Mouse (Mus musculus) hindbrain, postnatal 0 days (tissue): Measurements from ENCODE around the gene Nebl. TPM values are rescaled to one million over a fixed set of nuclear protein-coding genes. Genes with fewer than 3 reads are reported as not detected.
A peak's percentile ranks its signal among the peaks of the same experiment; 100 is the strongest.

Experiments
- ATAC-seq: fragments of 200-750 bp; cut with Nextera tagmentation; 2 replicates; pipeline ENCODE4 v1.8.0; 2017; ENCODE audit warnings: mild to moderate bottlenecking, moderate TSS enrichment, moderate library complexity
- DNase-seq: peaks from one replicate; pipeline ENCODE4 v3.0.0-alpha.2; 2015; ENCODE audit warnings: low spot score
- H3K27ac ChIP-seq: fragments of 300-500 bp; sonication (generic); 2 replicates; pipeline ENCODE4 v1.5.1; 2014; ENCODE audit warnings: mild to moderate bottlenecking
- H3K27me3 ChIP-seq: fragments of 300-500 bp; sonication (generic); 2 replicates; pipeline ENCODE4 v1.6.1; 2014; ENCODE audit warnings: low read length, mixed read lengths; ENCODE audit not compliant: insufficient read depth
- H3K36me3 ChIP-seq: fragments of 300-500 bp; sonication (generic); 2 replicates; pipeline ENCODE4 v1.6.1; 2014; ENCODE audit warnings: low read length, mixed read lengths; ENCODE audit not compliant: insufficient read depth
- H3K4me1 ChIP-seq: fragments of 300-500 bp; sonication (generic); 2 replicates; pipeline ENCODE4 v1.6.1; 2014; ENCODE audit warnings: antibody characterized with exemption, low read length, mixed read lengths; ENCODE audit not compliant: insufficient read depth
- H3K4me2 ChIP-seq: fragments of 300-500 bp; sonication (generic); 2 replicates; pipeline ENCODE4 v1.6.1; 2014; ENCODE audit warnings: low read depth, mild to moderate bottlenecking, low read length, moderate library complexity, mixed read lengths
- H3K4me3 ChIP-seq: fragments of 300-500 bp; sonication (generic); 2 replicates; pipeline ENCODE4 v1.5.1; 2014; ENCODE audit warnings: low read length
- H3K9ac ChIP-seq: fragments of 300-500 bp; sonication (generic); replicated peaks from 2 replicates; pipeline ENCODE4 v1.6.1; 2014; ENCODE audit warnings: mild to moderate bottlenecking, low read length, moderate library complexity, mixed read lengths
- H3K9me3 ChIP-seq: fragments of 300-500 bp; sonication (generic); 2 replicates; pipeline ENCODE4 v1.6.1; 2016; ENCODE audit warnings: low read length, mixed read lengths
- CTCF ChIP-seq: IDR thresholded peaks from 2 replicates; pipeline ENCODE4 v1.5.1; 2016; ENCODE audit warnings: antibody characterized with exemption, control low read depth, low read depth
- WGBS: fragments of 180-500 bp; shearing (Covaris S2); extraction: QIAGEN DNeasy Blood & Tissue Kit; methylation state at CpG from one replicate; pipeline ENCODE4 v1.1.7; 2014; 5-methylcytosine and 5-hydroxymethylcytosine counted together
- polyA plus RNA-seq: library from polyadenylated mRNA; unstranded; fragments of >200 nt; fragmentation: Nextera tagmentation; extraction: Ambion mirVana; gene quantifications from 2 replicates; pipeline ENCODE4 v1.2.1, GENCODE M21; 2015
- total RNA-seq: library from RNA; depleted of rRNA; stranded (reverse); fragments of >200 nt; gene quantifications from 2 replicates; pipeline ENCODE4 v1.2.3, GENCODE M21; 2014

Nebl gene
- total and polyA plus RNA-seq, 2 experiments from 2014 or later = 15.4 to 25.8 TPM

DNA sequence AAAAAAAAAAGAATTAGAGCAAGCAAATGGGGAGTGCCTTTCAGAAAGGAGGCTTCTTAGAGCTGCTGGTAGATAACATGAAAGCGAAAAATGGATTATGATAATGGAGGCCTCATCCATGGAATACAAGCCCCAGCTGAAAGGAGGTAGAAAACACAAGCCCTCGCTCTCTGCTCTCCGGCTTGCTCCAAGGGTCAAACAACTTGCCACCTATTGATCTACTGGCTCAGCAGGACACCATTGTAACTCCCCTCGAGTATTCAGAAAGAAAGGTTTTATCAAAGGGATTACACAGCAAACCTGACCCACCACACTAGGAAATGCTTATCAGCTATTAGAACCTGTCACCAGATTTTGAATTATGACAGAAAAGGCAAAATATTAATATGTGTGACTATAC, 131.4 kb downstream of the Nebl start:
- 41% methylated on average over 4 of the region's 4 CpGs for WGBS
- no peak overlapping the region for H3K4me2 ChIP-seq
- no peak overlapping the region for H3K9ac ChIP-seq
- H3K9me3 ChIP-seq = no peaks in the 10 kb centered on the region
- TF ChIP-seq CTCF = no peak
- H3K4me1 ChIP-seq = no peaks in the 10 kb centered on the region
- no peak overlapping the region for H3K27ac ChIP-seq
- no peak for DNase-seq
- H3K27me3 ChIP-seq = no peaks in the 10 kb centered on the region
- H3K36me3 ChIP-seq = no peaks in the 10 kb centered on the region
- H3K4me3 ChIP-seq = no peak overlapping the region
- ATAC-seq = no peak

DNA sequence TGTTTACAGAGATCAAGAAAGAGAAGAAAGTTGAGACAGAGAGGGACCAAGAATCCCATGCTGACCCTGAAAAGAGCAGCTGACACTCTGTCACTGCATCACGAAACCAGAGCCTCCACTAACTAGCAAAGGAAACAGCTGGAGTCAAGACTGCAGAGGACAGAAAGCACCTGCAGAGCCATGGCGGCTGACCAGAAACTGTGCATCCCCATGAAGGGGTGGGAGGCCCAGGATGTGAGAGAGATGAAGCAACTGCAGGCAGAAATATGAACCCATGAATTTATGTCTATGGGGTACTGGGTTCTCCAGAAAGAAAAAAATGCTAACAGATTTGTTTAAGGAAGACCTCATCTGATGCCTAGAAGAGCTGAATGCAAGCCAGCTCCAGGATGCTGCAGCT, 133.3 kb downstream of the Nebl start:
- TF ChIP-seq CTCF = no peak
- Histone ChIP-seq H3K9me3 (no peaks in the 10 kb centered on the region), H3K27ac (no peak overlapping the region), H3K4me2 (no peak overlapping the region), H3K36me3 (no peaks in the 10 kb centered on the region), H3K4me3 (no peak overlapping the region), H3K4me1 (no peaks in the 10 kb centered on the region), H3K9ac (no peak overlapping the region), H3K27me3 (no peaks in the 10 kb centered on the region)
- no peak for DNase-seq
- WGBS = 35% methylated on average over 2 of the region's 2 CpGs
- ATAC-seq = no peak

DNA sequence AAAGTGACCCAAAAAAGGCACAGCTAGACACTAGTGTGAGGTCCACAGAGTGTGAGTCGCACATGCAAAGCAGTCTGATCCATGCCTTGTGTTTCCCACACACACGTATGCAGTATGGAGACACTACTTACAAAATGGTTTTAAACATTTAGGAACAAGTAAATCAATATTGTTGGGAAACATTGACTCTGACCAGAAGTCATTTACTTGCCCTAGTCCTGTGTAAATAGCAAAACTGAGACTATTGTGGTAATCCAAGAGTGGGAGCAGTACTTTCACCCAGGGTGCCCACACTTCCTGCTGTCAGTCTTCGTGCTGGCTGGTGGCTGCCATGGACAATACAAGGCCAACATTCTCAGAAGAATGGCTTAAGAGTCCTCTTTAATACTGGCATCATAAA, 141.6 kb downstream of the Nebl start:
- DNase-seq (no peak), ATAC-seq (no peak)
- no peaks in the 10 kb centered on the region for H3K27me3 ChIP-seq
- H3K9me3 ChIP-seq = no peaks in the 10 kb centered on the region
- no peaks in the 10 kb centered on the region for H3K4me1 ChIP-seq
- H3K36me3 ChIP-seq = no peaks in the 10 kb centered on the region
- no peak overlapping the region for H3K4me2 ChIP-seq
- no peak overlapping the region for H3K4me3 ChIP-seq
- 93% methylated on average over 3 of the region's 3 CpGs for WGBS
- H3K9ac ChIP-seq = no peak overlapping the region
- no peak overlapping the region for H3K27ac ChIP-seq
- no peak for TF ChIP-seq CTCF

DNA sequence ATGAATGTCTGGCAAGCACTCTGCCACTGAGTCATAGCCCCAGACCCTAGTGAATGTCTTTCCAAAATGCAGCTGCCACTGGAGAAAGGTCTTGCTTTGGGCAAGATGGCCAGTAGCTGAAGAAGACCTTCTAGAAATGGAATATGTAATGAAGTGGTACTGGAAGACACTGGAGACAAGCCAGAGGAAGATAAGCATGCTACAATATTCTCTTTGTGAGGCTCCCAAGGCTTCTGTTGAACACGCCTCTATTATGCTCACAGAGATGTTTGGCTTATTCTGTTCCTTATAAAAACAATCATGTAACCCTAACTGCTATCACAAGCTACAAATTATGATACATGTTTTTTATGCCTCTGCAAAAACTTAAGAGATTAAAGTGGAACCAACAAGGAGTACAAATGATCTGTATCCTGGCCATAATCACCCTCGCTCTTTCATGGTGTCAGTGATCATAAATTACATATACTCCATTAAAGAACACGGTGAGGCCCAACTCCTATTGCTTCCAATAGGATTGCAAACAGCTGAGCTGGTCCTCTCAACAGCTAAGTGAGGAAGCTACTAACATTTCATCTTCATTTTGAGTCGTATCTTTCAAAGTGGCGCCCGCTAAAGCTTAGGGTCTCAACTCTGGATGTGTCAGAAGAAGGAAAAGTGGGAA, 145.8 kb downstream of the Nebl start:
- no peak for DNase-seq
- TF ChIP-seq CTCF = no peak
- 90% methylated on average over 6 of the region's 6 CpGs for WGBS
- no peaks in the 10 kb centered on the region for H3K4me1 ChIP-seq
- no peak overlapping the region for H3K4me3 ChIP-seq
- no peaks in the 10 kb centered on the region for H3K9me3 ChIP-seq
- H3K36me3 ChIP-seq = no peaks in the 10 kb centered on the region
- H3K27me3 ChIP-seq = no peaks in the 10 kb centered on the region
- no peak overlapping the region for H3K27ac ChIP-seq
- no peak overlapping the region for H3K4me2 ChIP-seq
- no peak overlapping the region for H3K9ac ChIP-seq
- no peak for ATAC-seq

DNA sequence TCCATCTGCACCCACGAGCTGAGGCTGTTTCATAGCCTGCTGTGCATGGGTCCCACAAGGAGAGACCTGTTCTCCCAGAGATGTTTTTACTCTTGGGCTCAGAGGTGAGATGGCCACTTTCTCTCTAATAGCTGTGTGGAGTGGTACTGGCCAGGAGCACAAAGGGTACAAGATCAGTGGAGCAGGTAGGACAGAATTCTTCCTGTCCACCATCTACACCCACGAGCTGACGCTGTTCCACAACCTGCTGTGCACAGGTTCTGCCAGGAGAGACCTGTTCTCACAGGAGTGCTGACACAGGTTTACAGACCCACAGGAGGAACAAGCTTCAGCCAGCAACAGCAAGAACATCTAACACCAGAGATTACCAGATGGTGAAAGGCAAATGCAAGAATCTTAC, 155.6 kb downstream of the Nebl start:
- H3K27me3 ChIP-seq = no peaks in the 10 kb centered on the region
- H3K4me3 ChIP-seq = no peak overlapping the region
- WGBS = 67% methylated on average over 3 of the region's 3 CpGs
- no peak for TF ChIP-seq CTCF
- no peaks in the 10 kb centered on the region for H3K9me3 ChIP-seq
- no peak overlapping the region for H3K4me2 ChIP-seq
- no peaks in the 10 kb centered on the region for H3K4me1 ChIP-seq
- DNase-seq = no peak
- no peak overlapping the region for H3K27ac ChIP-seq
- no peak for ATAC-seq
- H3K36me3 ChIP-seq = no peaks in the 10 kb centered on the region
- no peak overlapping the region for H3K9ac ChIP-seq

DNA sequence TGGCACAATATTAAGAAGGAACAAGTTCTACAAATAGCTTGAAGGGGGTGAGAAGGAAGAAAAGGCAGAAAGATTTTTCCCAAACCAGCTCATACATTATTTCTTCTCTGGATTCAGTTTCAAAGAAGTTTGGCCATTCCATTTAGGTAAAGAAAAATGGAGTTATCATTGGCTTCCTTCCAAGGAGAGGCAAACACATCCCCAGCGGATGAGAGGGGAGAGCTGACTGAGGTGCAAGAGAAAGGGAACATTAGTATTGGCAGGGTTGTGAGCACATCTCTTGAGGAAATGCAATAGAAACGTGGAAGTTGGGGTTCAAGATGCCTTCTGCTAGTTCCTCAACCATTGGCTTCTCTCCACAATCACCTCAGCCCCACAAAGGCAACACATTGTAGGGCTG, 159.5 kb downstream of the Nebl start:
- 53% methylated on average over 2 of the region's 2 CpGs for WGBS
- H3K9me3 ChIP-seq = no peaks in the 10 kb centered on the region

DNA sequence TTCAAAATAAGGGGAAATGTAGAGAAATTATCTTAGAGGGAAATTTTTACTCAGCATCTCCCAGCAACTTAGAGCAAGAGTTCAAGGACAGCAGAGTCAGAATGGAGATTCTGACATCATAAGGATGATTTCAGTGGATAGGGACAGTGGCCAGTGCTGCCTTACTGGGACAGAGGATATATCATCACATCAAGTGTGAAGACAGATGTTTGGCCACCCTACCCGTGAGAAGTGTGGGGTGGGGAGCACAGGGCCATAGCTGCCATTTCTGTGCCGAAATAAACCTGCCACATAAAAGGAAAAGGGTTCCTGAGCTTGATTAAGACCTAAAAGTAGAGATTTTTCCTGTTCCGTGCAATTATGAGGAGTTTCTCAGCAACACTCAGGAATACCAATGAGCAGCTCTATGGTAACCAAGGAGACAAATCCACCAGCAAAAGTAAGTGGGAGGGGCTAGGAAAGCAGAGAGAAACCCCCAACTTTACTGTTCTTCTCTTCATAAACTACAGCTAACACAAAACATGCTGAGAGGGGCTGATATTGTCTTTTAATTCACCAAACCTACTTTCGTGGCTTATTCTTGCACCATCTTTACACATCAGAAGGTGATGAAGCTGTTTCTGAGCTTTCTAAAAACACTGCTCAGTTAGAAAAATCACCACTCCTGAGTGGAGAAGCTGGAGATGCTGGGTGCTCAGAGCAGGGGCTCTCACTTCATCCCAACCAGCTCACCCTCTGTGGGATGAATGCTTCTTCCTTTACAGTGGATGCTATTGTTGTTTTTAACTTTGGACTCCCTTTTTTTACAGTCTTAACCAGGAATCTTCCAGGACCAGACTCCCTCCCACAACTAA, 172.1 kb downstream of the Nebl start:
- no peak overlapping the region for H3K4me3 ChIP-seq
- ATAC-seq = peak; percentile 67
- H3K36me3 ChIP-seq = no peaks in the 10 kb centered on the region
- no peaks in the 10 kb centered on the region for H3K4me1 ChIP-seq
- H3K9ac ChIP-seq = no peak overlapping the region
- DNase-seq = peak; percentile 38
- no peaks in the 10 kb centered on the region for H3K27me3 ChIP-seq
- no peaks in the 10 kb centered on the region for H3K9me3 ChIP-seq
- no peak for TF ChIP-seq CTCF
- WGBS = 24% methylated on average over 4 of the region's 4 CpGs
- H3K27ac ChIP-seq = no peak overlapping the region
- no peak overlapping the region for H3K4me2 ChIP-seq

More for the DNA sequence above, 159.5 kb downstream of the Nebl start:
- Histone ChIP-seq H3K27ac (no peak overlapping the region), H3K36me3 (no peaks in the 10 kb centered on the region), H3K4me2 (no peak overlapping the region), H3K4me3 (no peak overlapping the region), H3K9ac (no peak overlapping the region), H3K4me1 (no peaks in the 10 kb centered on the region), H3K27me3 (no peaks in the 10 kb centered on the region)
- ATAC-seq (no peak), DNase-seq (no peak)
- no peak for TF ChIP-seq CTCF
